Mouse (Mus musculus): ENCODE measurements at regions not wholly inside any gene's neighbourhood (a gene's known extent, or its start where the extent isn't known, plus 50 kb on each side); places are given as distances from the start of the nearest gene placed in this dataset.
A peak's percentile ranks its signal among the peaks of the same experiment; 100 is the strongest.

DNA sequence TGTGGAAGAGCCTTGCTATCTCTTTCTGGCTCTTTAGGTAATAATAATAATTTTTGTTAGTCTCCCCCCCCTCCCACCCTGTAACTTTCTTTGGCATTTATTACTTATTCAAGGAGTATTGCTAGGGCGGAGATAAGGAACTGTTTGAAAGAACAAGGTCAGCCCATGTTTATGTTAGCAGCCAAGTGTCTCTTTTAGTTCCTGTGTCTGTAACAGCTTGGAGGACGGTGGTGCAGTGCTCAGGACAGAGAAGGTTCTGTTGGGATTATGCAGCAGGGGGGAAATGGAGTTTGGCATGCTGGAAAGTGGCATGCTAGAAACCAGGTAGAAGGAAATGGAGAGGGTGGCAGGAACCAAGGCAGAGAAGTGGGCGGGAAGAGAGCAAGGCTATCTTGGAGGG is 109.6 kb upstream of the Sall1 start:
- Histone ChIP-seq H3K4me2 (ENCODE audit: low read depth, low read length) (no peak overlapping the region), H3K4me3 (ENCODE audit: low read length) (no peak overlapping the region), H3K4me1 (ENCODE audit: control insufficient read depth, insufficient read depth, low read length) (peaks cover 5% of the 10 kb centered on the region; the same call in 1 of the 2 replicates), H3K27me3 (replicated peaks; ENCODE audit: control insufficient read depth, insufficient read depth, low read length) (no peaks in the 10 kb centered on the region), H3K36me3 (ENCODE audit: control insufficient read depth, insufficient read depth, low read length) (no peaks in the 10 kb centered on the region), H3K9me3 (ENCODE audit: control insufficient read depth, low read length) (no peaks in the 10 kb centered on the region), H3K27ac (ENCODE audit: low read length) (no peak overlapping the region), H3K9ac (ENCODE audit: low read depth, low read length) (no peak overlapping the region)
- ATAC-seq, result no peak
- 46% methylated on average over 3 of the region's 3 CpGs for WGBS

GRCm38 (mm10) chr8:89152867-89153595 is 109.1 kb upstream of the Sall1 start:
- Histone ChIP-seq H3K27ac (ENCODE audit: low read length) (no peak overlapping the region), H3K9me3 (ENCODE audit: control insufficient read depth, low read length) (no peaks in the 10 kb centered on the region)

DNA sequence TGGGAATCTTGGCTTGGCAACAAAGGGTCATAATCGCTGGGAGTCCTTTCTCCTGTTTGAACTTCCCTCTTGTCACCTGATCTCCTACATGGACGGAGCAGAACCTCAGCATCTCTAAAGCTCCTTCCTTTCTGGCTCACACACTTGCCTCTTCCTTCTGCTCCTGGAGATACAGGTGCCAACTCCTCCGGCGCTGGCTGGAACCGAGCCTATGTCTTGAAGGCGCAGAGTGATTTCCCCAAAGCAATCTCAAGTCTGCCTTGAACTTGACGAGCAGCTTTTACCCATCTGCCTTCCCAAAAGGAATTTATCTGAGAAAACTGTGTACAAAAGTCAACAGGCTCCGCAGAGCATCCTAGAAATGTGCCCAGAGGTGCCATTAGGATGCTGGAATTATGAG is 108.4 kb upstream of the Sall1 start:
- Histone ChIP-seq H3K4me3 (ENCODE audit: low read length) (no peak overlapping the region), H3K9ac (ENCODE audit: low read depth, low read length) (no peak overlapping the region), H3K4me2 (ENCODE audit: low read depth, low read length) (no peak overlapping the region), H3K4me1 (ENCODE audit: control insufficient read depth, insufficient read depth, low read length) (peaks cover 5% of the 10 kb centered on the region; the same call in 1 of the 2 replicates), H3K27me3 (replicated peaks; ENCODE audit: control insufficient read depth, insufficient read depth, low read length) (no peaks in the 10 kb centered on the region), H3K27ac (ENCODE audit: low read length) (no peak overlapping the region), H3K36me3 (ENCODE audit: control insufficient read depth, insufficient read depth, low read length) (no peaks in the 10 kb centered on the region), H3K9me3 (ENCODE audit: control insufficient read depth, low read length) (no peaks in the 10 kb centered on the region)
- no peak for ATAC-seq
- 60% methylated on average over 8 of the region's 8 CpGs for WGBS

More at GRCm38 (mm10) chr8:89152867-89153595, 109.1 kb upstream of the Sall1 start:
- ATAC-seq, result no peak
- no peaks in the 10 kb centered on the region for H3K27me3 ChIP-seq (replicated peaks; ENCODE audit: control insufficient read depth, insufficient read depth, low read length)
- 35% methylated on average over 17 of the region's 17 CpGs for WGBS
- peak overlapping the region; percentile 21; the same call in 1 of the 2 replicates for H3K4me2 ChIP-seq (ENCODE audit: low read depth, low read length)
- H3K9ac ChIP-seq (ENCODE audit: low read depth, low read length), result no peak overlapping the region
- no peak overlapping the region for H3K4me3 ChIP-seq (ENCODE audit: low read length)
- peaks cover 5% of the 10 kb centered on the region; the same call in 1 of the 2 replicates for H3K4me1 ChIP-seq (ENCODE audit: control insufficient read depth, insufficient read depth, low read length)
- no peaks in the 10 kb centered on the region for H3K36me3 ChIP-seq (ENCODE audit: control insufficient read depth, insufficient read depth, low read length)

- H3K4me3 ChIP-seq (ENCODE audit: low read length), result no peak overlapping the region
- no peak overlapping the region for H3K27ac ChIP-seq (ENCODE audit: low read length)
- WGBS, result 83% methylated on average over 2 of the region's 2 CpGs
- H3K4me1 ChIP-seq (ENCODE audit: control insufficient read depth, insufficient read depth, low read length), result peaks cover 5% of the 10 kb centered on the region; the same call in 1 of the 2 replicates
- H3K4me2 ChIP-seq (ENCODE audit: low read depth, low read length), result no peak overlapping the region
- no peak for ATAC-seq
- H3K36me3 ChIP-seq (ENCODE audit: control insufficient read depth, insufficient read depth, low read length), result no peaks in the 10 kb centered on the region
- H3K9ac ChIP-seq (ENCODE audit: low read depth, low read length), result no peak overlapping the region
- no peaks in the 10 kb centered on the region for H3K9me3 ChIP-seq (ENCODE audit: control insufficient read depth, low read length)
- H3K27me3 ChIP-seq (replicated peaks; ENCODE audit: control insufficient read depth, insufficient read depth, low read length), result no peaks in the 10 kb centered on the region
These were observed 107.0 kb upstream of the Sall1 start for GRCm38 (mm10) chr8:89150952-89151351.

DNA sequence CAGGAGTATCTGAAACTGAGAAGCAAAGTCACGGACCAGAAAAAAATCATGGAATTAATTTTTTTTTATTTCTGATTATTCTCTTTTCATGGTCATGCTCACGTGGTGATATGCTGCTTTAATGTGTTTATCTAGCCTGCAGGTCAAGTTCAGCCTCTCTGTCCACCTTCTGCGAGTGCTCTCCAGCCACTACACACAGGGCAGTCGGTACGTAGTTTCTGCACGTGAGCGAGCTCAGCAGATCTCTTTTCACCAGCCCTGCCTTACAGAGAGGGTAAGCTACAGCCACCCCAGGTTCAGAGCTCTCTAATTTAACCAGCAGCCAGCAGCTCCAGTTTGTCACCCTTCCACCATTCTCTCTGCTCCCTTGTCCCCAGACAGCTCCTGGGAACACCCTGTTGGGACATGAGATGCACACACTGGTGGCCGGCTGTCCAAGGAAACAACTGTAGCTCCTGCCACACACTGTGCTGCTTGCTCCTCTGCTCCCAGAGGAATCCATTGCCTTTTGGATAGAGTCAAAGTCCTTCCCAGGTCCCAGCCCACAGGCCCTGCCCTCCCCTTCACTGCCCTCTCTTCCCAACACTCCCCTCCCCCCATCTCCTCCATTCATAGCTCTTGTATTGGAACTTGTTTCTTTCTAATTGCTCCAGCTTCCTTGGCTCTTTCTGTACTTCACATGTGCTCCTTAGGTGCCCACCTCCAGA is 97.7 kb upstream of the Sall1 start:
- Histone ChIP-seq H3K9me3 (ENCODE audit: control insufficient read depth, low read length) (no peaks in the 10 kb centered on the region), H3K36me3 (ENCODE audit: control insufficient read depth, insufficient read depth, low read length) (no peaks in the 10 kb centered on the region), H3K27ac (ENCODE audit: low read length) (no peak overlapping the region), H3K27me3 (replicated peaks; ENCODE audit: control insufficient read depth, insufficient read depth, low read length) (no peaks in the 10 kb centered on the region), H3K4me3 (ENCODE audit: low read length) (no peak overlapping the region), H3K4me2 (ENCODE audit: low read depth, low read length) (no peak overlapping the region), H3K4me1 (ENCODE audit: control insufficient read depth, insufficient read depth, low read length) (no peaks in the 10 kb centered on the region), H3K9ac (ENCODE audit: low read depth, low read length) (no peak overlapping the region)
- 0 out of 2 replicates have a peak, but pooled peaks have one; percentile 48 for ATAC-seq
- 63% methylated on average over 8 of the region's 8 CpGs for WGBS

DNA sequence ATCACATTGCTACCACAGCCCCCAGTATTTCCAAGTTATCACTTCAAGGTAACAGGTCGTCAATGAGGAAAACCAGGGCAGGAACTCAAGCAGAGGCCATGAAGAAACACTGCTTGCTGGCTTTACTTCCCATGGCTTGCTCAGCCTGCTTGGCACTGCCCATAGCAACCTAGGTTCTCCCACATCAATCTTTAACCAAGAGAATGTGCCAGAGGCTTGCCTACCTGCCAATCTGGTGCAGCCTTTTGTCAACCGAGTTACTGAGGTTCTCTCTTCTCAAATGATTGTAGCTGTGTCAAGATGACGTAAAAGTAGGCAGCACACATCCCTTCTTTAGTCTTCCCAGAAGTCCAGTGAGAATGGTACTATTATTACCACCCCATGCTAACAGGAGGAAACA is 95.9 kb upstream of the Sall1 start:
- WGBS, result 61% methylated on average over 3 of the region's 3 CpGs
- ATAC-seq, result no peak
- Histone ChIP-seq H3K4me3 (ENCODE audit: low read length) (no peak overlapping the region), H3K4me1 (ENCODE audit: control insufficient read depth, insufficient read depth, low read length) (no peaks in the 10 kb centered on the region), H3K9me3 (ENCODE audit: control insufficient read depth, low read length) (no peaks in the 10 kb centered on the region), H3K4me2 (ENCODE audit: low read depth, low read length) (no peak overlapping the region), H3K9ac (ENCODE audit: low read depth, low read length) (no peak overlapping the region), H3K27me3 (replicated peaks; ENCODE audit: control insufficient read depth, insufficient read depth, low read length) (no peaks in the 10 kb centered on the region), H3K27ac (ENCODE audit: low read length) (no peak overlapping the region), H3K36me3 (ENCODE audit: control insufficient read depth, insufficient read depth, low read length) (no peaks in the 10 kb centered on the region)

- no peaks in the 10 kb centered on the region for H3K27me3 ChIP-seq (replicated peaks; ENCODE audit: control insufficient read depth, insufficient read depth, low read length)
- no peaks in the 10 kb centered on the region for H3K9me3 ChIP-seq (ENCODE audit: control insufficient read depth, low read length)
- no peak overlapping the region for H3K4me3 ChIP-seq (ENCODE audit: low read length)
- H3K4me1 ChIP-seq (ENCODE audit: control insufficient read depth, insufficient read depth, low read length), result no peaks in the 10 kb centered on the region; the same call in 1 of the 2 replicates
- no peak overlapping the region for H3K9ac ChIP-seq (ENCODE audit: low read depth, low read length)
- no peaks in the 10 kb centered on the region for H3K36me3 ChIP-seq (ENCODE audit: control insufficient read depth, insufficient read depth, low read length)
- H3K4me2 ChIP-seq (ENCODE audit: low read depth, low read length), result no peak overlapping the region
- no peak overlapping the region for H3K27ac ChIP-seq (ENCODE audit: low read length)
- 55% methylated on average over 8 of the region's 8 CpGs for WGBS
- ATAC-seq, result no peak; the same call in 1 of the 2 replicates
These were observed 94.6 kb upstream of the Sall1 start for GRCm38 (mm10) chr8:89138416-89139125.

DNA sequence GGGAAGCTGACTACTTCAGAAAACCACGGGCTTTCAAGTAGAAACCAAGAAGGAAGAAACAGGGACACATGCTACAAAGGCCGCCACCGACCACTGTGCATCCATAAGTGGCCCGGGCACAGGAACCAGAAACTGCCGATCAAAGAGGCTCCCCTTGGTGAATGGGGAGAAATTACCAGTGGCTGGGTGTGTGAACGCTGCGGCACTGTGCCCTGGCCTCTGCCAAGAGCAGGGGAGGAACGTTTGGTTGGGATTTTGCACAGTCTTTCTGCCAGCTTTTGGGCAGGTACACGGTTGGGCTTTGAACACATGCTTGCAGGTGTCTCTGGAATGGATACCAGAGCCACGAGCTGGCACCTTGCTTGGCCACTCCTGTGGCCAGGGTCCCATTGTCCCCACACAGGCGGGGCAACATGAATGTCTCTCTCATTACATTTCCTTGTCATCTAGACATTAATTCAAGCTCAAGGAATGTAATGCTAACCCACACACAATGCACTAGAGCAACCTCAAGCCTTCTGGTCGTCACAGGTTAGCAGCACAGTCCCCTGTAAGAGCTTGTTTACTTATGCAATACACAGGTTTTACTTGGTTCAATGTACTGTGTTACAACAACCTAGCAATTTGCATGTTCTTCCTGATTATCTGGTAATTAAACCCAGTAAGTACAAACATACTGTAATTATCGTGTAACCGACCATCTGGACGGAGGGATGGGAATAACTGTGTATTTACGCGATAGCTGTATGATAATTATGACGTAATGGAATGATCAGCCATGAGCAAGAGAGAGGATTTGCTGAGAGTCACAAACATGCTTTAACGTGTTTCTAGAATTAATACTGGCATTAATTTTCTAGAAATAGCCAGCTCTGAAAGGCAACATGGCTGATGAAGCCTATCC is 90.9 kb upstream of the Sall1 start:
- no peak overlapping the region for H3K9ac ChIP-seq (ENCODE audit: low read depth, low read length)
- no peaks in the 10 kb centered on the region for H3K27me3 ChIP-seq (replicated peaks; ENCODE audit: control insufficient read depth, insufficient read depth, low read length)
- no peaks in the 10 kb centered on the region for H3K9me3 ChIP-seq (ENCODE audit: control insufficient read depth, low read length)
- H3K36me3 ChIP-seq (ENCODE audit: control insufficient read depth, insufficient read depth, low read length), result no peaks in the 10 kb centered on the region
- no peak for ATAC-seq
- H3K4me3 ChIP-seq (ENCODE audit: low read length), result no peak overlapping the region
- H3K4me2 ChIP-seq (ENCODE audit: low read depth, low read length), result no peak overlapping the region
- H3K4me1 ChIP-seq (ENCODE audit: control insufficient read depth, insufficient read depth, low read length), result no peaks in the 10 kb centered on the region; the same call in 1 of the 2 replicates
- H3K27ac ChIP-seq (ENCODE audit: low read length), result no peak overlapping the region
- WGBS, result 78% methylated on average over 19 of the region's 19 CpGs

Data from intestine, embryonic 16.5 days (tissue).